Mouse (Mus musculus): ENCODE results near the gene Fcer2a.

GRCm38 (mm10) chr8:3720551-3720950 is 26.6 kb upstream of the Fcer2a start, which contains the start of gene Clec4g:
- TF ChIP-seq CTCF (IDR thresholded peaks at IDR 0.05; ENCODE audit: low read depth, low read length) (no peak), POLR2A (IDR thresholded peaks at IDR 0.05; ENCODE audit: extremely low read depth, insufficient read depth, low read length) (no peak)

Data from liver, adult 2 months (tissue).